Mouse (Mus musculus) myocyte (in vitro differentiated cells): ENCODE measurements around the gene Edem2. TPM values are rescaled to one million over a fixed set of nuclear protein-coding genes. Genes with fewer than 3 reads are reported as not detected.

Experiments used
- H3K27me3 ChIP-seq: one replicate; pipeline ENCODE4 v1.6.1; 2011; ENCODE audit not compliant: control insufficient read depth, insufficient read depth, insufficient read length
- H3K36me3 ChIP-seq: one replicate; pipeline ENCODE4 v1.6.1; 2011; ENCODE audit not compliant: control insufficient read depth, insufficient read depth
- H3K4me2 ChIP-seq: one replicate; pipeline ENCODE4 v1.6.1; 2011; ENCODE audit warnings: low read depth, control low read depth
- H3K4me3 ChIP-seq: one replicate; pipeline ENCODE4 v1.5.1; 2011; ENCODE audit warnings: mild to moderate bottlenecking, control low read depth, moderate library complexity
- H3K79me2 ChIP-seq: one replicate; pipeline ENCODE4 v1.6.1; 2011; ENCODE audit not compliant: control insufficient read depth, insufficient read depth
- H3ac ChIP-seq: one replicate; pipeline ENCODE4 v1.6.1; 2011; ENCODE audit not compliant: control insufficient read depth, insufficient read length
- CEBPB ChIP-seq: IDR thresholded peaks from 2 replicates; pipeline ENCODE4 v1.6.1; 2011; ENCODE audit warnings: mild to moderate bottlenecking, moderate library complexity; ENCODE audit not compliant: poor library complexity, insufficient read depth, severe bottlenecking
- E2F4 ChIP-seq: IDR thresholded peaks from one replicate; pipeline ENCODE4 v1.6.1; 2011; ENCODE audit warnings: mild to moderate bottlenecking, control low read depth, moderate library complexity; ENCODE audit not compliant: insufficient read depth
- MAX ChIP-seq: IDR thresholded peaks from one replicate; pipeline ENCODE4 v1.6.1; 2011; ENCODE audit warnings: low read depth, mild to moderate bottlenecking, control low read depth
- MYOD1 ChIP-seq, 3 experiments: IDR thresholded peaks; one replicate each; pipeline ENCODE4 v1.6.1; 2011; ENCODE audit warnings: control low read depth in 2 of 3, low read depth in 2 of 3, mild to moderate bottlenecking in 2 of 3, moderate library complexity in 1 of 3; ENCODE audit not compliant: insufficient read length in 2 of 3, control insufficient read depth in 1 of 3
- MYOG ChIP-seq, 3 experiments: IDR thresholded peaks; one replicate each; pipeline ENCODE4 v1.6.1; 2011; ENCODE audit warnings: control low read depth in 2 of 3, low read depth in 2 of 3, mild to moderate bottlenecking in 2 of 3; ENCODE audit not compliant: insufficient read length in 2 of 3, control insufficient read depth in 1 of 3, insufficient read depth in 1 of 3
- POLR2A ChIP-seq: IDR thresholded peaks from one replicate; pipeline ENCODE4 v1.6.1; 2011; ENCODE audit warnings: low read depth, mild to moderate bottlenecking, control low read depth, moderate library complexity; ENCODE audit not compliant: insufficient read length
- POLR2AphosphoS2 ChIP-seq: IDR thresholded peaks from one replicate; pipeline ENCODE4 v1.6.1; 2011; ENCODE audit warnings: low read depth, control low read depth; ENCODE audit not compliant: insufficient read length
- REST ChIP-seq: IDR thresholded peaks from one replicate; pipeline ENCODE4 v1.6.1; 2011; ENCODE audit warnings: mild to moderate bottlenecking, control low read depth, moderate library complexity; ENCODE audit not compliant: insufficient read depth, insufficient read length
- SRF ChIP-seq: IDR thresholded peaks from one replicate; pipeline ENCODE4 v1.6.1; 2011; ENCODE audit warnings: low read depth; ENCODE audit not compliant: control insufficient read depth, insufficient read length
- TCF12 ChIP-seq: IDR thresholded peaks from one replicate; pipeline ENCODE4 v1.6.1; 2011; ENCODE audit warnings: mild to moderate bottlenecking, control low read depth; ENCODE audit not compliant: poor library complexity, insufficient read depth, severe bottlenecking
- TCF3 ChIP-seq: IDR thresholded peaks from one replicate; pipeline ENCODE4 v1.6.1; 2011; ENCODE audit warnings: low read depth, control low read depth; ENCODE audit not compliant: insufficient read length
- USF1 ChIP-seq: IDR thresholded peaks from one replicate; pipeline ENCODE4 v1.6.1; 2011; ENCODE audit warnings: low read depth, mild to moderate bottlenecking, control low read depth, moderate library complexity
- polyA plus RNA-seq: library from polyadenylated mRNA; unstranded; fragments of >200 nt; fragmentation: generic; extraction: Trizol; gene quantifications from one replicate; pipeline ENCODE4 v1.2.1, GENCODE M21; 2012; ENCODE audit warnings: missing spikeins

Edem2 gene
- polyA plus RNA-seq, 1 experiment, result 21.9 TPM

DNA sequence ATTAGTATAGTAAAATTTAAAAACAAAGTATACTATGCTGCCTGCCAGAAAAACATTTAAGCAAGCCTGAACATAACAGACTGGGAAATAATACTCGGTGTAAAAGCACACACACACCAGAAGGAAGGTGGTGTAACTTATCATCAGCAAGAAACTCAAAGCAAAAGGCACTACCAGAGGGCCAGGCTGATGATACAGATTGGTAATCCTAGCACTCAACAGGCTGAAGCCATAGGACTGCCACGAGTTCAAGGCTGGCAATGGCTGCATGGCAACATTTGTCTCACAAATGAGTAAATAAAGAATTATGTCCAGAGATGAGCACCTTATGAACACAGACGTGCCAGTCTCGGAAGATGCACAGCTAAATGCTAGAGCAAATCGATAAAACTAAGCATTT, 45.5 kb downstream of the Edem2 start:
- no peak for TF ChIP-seq REST
- TF ChIP-seq CEBPB, result no peak
- no peak for TF ChIP-seq USF1
- TF ChIP-seq POLR2A, result no peak
- no peak for TF ChIP-seq E2F4
- TF ChIP-seq MYOG (IDR thresholded peaks at IDR 0.05; ENCODE audit: control insufficient read depth in 1 of 3, insufficient read depth in 1 of 3, insufficient read length in 2 of 3, low read depth in 2 of 3), result no peak
- TF ChIP-seq MAX, result no peak
- no peak for TF ChIP-seq POLR2AphosphoS2
- TF ChIP-seq TCF12, result no peak
- TF ChIP-seq TCF3, result no peak
- no peak for TF ChIP-seq MYOD1 (IDR thresholded peaks at IDR 0.05; ENCODE audit: control insufficient read depth in 1 of 3, insufficient read length in 2 of 3, low read depth in 2 of 3)
- no peak for TF ChIP-seq SRF
- Histone ChIP-seq H3K4me3 (no peak overlapping the region), H3K4me2 (no peak overlapping the region), H3K36me3 (no peaks in the 10 kb centered on the region), H3K27me3 (no peaks in the 10 kb centered on the region), H3ac (no peak overlapping the region), H3K79me2 (peaks cover 89% of the 10 kb centered on the region)

DNA sequence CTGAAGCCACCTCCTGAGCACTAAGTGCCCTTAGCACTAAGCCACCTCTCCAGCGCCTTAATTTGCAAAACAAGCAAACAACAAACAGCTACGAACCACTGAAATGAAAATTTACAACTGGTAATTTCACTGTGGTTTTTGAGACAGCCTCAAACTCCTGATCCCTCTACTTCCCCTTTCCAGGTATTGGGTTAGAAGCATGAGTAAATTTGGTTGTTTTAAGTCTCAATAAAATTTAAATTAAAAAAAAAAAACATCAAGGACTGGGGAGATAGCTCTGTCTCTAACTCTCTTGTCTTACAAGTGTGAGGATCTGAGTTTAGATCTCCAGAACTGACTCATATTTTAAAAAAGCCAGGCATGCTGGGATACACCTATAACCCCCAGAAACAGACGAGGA, 46.1 kb downstream of the Edem2 start:
- no peaks in the 10 kb centered on the region for H3K27me3 ChIP-seq

GRCm38 (mm10) chr2:155681874-155682273, 47.4 kb downstream of the Edem2 start:
- no peak overlapping the region for H3K4me3 ChIP-seq
- TF ChIP-seq TCF12, result no peak
- TF ChIP-seq MAX, result no peak
- no peak for TF ChIP-seq POLR2A
- TF ChIP-seq TCF3, result no peak
- TF ChIP-seq CEBPB, result no peak
- no peak for TF ChIP-seq REST
- no peak for TF ChIP-seq MYOG (IDR thresholded peaks at IDR 0.05; ENCODE audit: control insufficient read depth in 1 of 3, insufficient read depth in 1 of 3, insufficient read length in 2 of 3, low read depth in 2 of 3)
- TF ChIP-seq SRF, result no peak
- no peak for TF ChIP-seq MYOD1 (IDR thresholded peaks at IDR 0.05; ENCODE audit: control insufficient read depth in 1 of 3, insufficient read length in 2 of 3, low read depth in 2 of 3)
- TF ChIP-seq E2F4, result no peak
- TF ChIP-seq USF1, result no peak
- TF ChIP-seq POLR2AphosphoS2, result no peak
- peaks cover 89% of the 10 kb centered on the region for H3K79me2 ChIP-seq
- no peaks in the 10 kb centered on the region for H3K36me3 ChIP-seq
- no peaks in the 10 kb centered on the region for H3K27me3 ChIP-seq
- no peak overlapping the region for H3K4me2 ChIP-seq
- H3ac ChIP-seq, result no peak overlapping the region

More for the DNA sequence above, 46.1 kb downstream of the Edem2 start:
- peaks cover 89% of the 10 kb centered on the region for H3K79me2 ChIP-seq
- TF ChIP-seq CEBPB (no peak), TCF12 (no peak), MYOG (IDR thresholded peaks at IDR 0.05; ENCODE audit: control insufficient read depth in 1 of 3, insufficient read depth in 1 of 3, insufficient read length in 2 of 3, low read depth in 2 of 3) (no peak), POLR2A (no peak), E2F4 (no peak), TCF3 (no peak), SRF (no peak), MYOD1 (IDR thresholded peaks at IDR 0.05; ENCODE audit: control insufficient read depth in 1 of 3, insufficient read length in 2 of 3, low read depth in 2 of 3) (no peak), USF1 (no peak), MAX (no peak), REST (no peak), POLR2AphosphoS2 (no peak)
- no peak overlapping the region for H3K4me3 ChIP-seq
- H3K36me3 ChIP-seq, result no peaks in the 10 kb centered on the region
- no peak overlapping the region for H3K4me2 ChIP-seq
- no peak overlapping the region for H3ac ChIP-seq

DNA sequence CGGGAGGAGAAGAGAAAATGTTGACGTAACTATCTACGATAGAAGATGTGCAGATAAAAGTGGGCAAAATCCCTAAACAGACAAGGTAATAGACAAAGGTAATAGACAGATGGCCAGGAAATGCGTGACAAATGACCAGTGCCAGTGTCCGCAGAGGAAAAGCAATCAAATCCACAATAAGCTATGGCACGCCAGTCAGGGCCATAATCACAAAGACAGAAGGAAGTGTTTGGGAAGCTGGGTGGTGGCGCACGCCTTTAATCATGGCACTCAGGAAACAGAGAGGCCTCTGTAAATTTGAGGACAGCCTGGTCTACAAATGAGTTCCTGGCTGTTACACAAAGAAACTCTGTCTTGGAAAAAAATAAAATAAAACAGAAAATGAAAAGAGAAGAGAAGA, 48.1 kb downstream of the Edem2 start:
- no peak for TF ChIP-seq POLR2AphosphoS2
- TF ChIP-seq POLR2A, result no peak
- no peak for TF ChIP-seq REST
- TF ChIP-seq CEBPB, result no peak
- TF ChIP-seq MYOG (IDR thresholded peaks at IDR 0.05; ENCODE audit: control insufficient read depth in 1 of 3, insufficient read depth in 1 of 3, insufficient read length in 2 of 3, low read depth in 2 of 3), result no peak
- no peak for TF ChIP-seq MYOD1 (IDR thresholded peaks at IDR 0.05; ENCODE audit: control insufficient read depth in 1 of 3, insufficient read length in 2 of 3, low read depth in 2 of 3)
- no peak for TF ChIP-seq USF1
- no peak for TF ChIP-seq E2F4
- TF ChIP-seq TCF3, result no peak
- no peak for TF ChIP-seq MAX
- TF ChIP-seq SRF, result no peak
- TF ChIP-seq TCF12, result no peak
- H3K27me3 ChIP-seq, result no peaks in the 10 kb centered on the region
- no peak overlapping the region for H3K4me3 ChIP-seq
- peaks cover 92% of the 10 kb centered on the region for H3K79me2 ChIP-seq
- H3ac ChIP-seq, result no peak overlapping the region
- H3K36me3 ChIP-seq, result no peaks in the 10 kb centered on the region
- H3K4me2 ChIP-seq, result no peak overlapping the region

DNA sequence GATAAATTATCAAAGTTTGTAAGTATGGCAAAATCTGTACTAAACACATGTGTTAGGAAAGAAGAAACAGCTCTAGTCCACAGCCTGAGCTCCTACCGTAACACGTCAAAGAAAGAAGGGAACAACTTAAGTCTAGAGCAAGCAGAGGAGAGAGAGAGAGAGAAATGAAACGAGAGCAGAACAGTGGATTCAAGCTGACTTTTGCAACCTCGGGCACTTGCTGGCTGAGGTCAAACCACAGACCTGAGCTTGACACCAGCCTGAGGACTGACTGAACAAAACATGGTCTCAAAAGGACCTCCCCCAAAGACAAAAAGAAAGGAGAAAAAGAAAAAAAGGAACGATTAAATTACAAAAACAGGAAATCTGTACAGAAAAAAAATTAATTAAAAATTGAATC, 48.7 kb downstream of the Edem2 start:
- TF ChIP-seq POLR2AphosphoS2 (no peak), USF1 (no peak), SRF (no peak), MYOD1 (IDR thresholded peaks at IDR 0.05; ENCODE audit: control insufficient read depth in 1 of 3, insufficient read length in 2 of 3, low read depth in 2 of 3) (no peak), TCF12 (no peak), E2F4 (no peak), MYOG (IDR thresholded peaks at IDR 0.05; ENCODE audit: control insufficient read depth in 1 of 3, insufficient read depth in 1 of 3, insufficient read length in 2 of 3, low read depth in 2 of 3) (no peak), MAX (no peak), POLR2A (no peak), REST (no peak)

More for the DNA sequence above, 48.7 kb downstream of the Edem2 start:
- Histone ChIP-seq H3K79me2 (peaks cover 95% of the 10 kb centered on the region), H3K4me2 (no peak overlapping the region), H3K27me3 (no peaks in the 10 kb centered on the region), H3K4me3 (no peak overlapping the region), H3K36me3 (no peaks in the 10 kb centered on the region), H3ac (no peak overlapping the region)
